Mouse (Mus musculus) spleen, adult 2 months (tissue): ENCODE results near the gene Gpr150.

Experiments used
- CTCF ChIP-seq: fragments of 200-500 bp; IDR thresholded peaks from 2 replicates; pipeline ENCODE4 v1.5.1; 2011; ENCODE audit warnings: mild to moderate bottlenecking, inconsistent platforms; ENCODE audit not compliant: insufficient read depth, insufficient read length, insufficient replicate concordance; ENCODE audit errors: extremely low read depth
- POLR2A ChIP-seq: fragments of 200-500 bp; IDR thresholded peaks from 2 replicates; pipeline ENCODE4 v1.6.1; 2011; ENCODE audit warnings: low read depth, low read length, inconsistent platforms

- TF ChIP-seq POLR2A (no peak), CTCF (no peak)
Measured at GRCm38 (mm10) chr13:76056896-76057266, at the start of gene Gpr150.
